Mouse (Mus musculus) heart, postnatal 0 days (tissue): ENCODE measurements around the gene Plekhh2.

Experiments
- CTCF ChIP-seq: IDR thresholded peaks from 2 replicates; pipeline ENCODE4 v1.5.1; 2016; ENCODE audit warnings: antibody characterized with exemption, control low read depth, low read depth
- EP300 ChIP-seq: IDR thresholded peaks from 2 replicates; pipeline ENCODE4 v1.6.1; 2016; ENCODE audit warnings: antibody characterized with exemption, low read depth

GRCm38 (mm10) chr17:84647630-84648029, 135.9 kb downstream of the Plekhh2 start:
- TF ChIP-seq CTCF (no peak), EP300 (no peak)
